Mouse (Mus musculus): ENCODE results near the gene Nphp1. TPM values are rescaled to one million over a fixed set of nuclear protein-coding genes. Genes with fewer than 3 reads are reported as not detected.

The Nphp1 gene
- polyA plus RNA-seq, 1 experiment from 2014 or later: 34.2 TPM

DNA sequence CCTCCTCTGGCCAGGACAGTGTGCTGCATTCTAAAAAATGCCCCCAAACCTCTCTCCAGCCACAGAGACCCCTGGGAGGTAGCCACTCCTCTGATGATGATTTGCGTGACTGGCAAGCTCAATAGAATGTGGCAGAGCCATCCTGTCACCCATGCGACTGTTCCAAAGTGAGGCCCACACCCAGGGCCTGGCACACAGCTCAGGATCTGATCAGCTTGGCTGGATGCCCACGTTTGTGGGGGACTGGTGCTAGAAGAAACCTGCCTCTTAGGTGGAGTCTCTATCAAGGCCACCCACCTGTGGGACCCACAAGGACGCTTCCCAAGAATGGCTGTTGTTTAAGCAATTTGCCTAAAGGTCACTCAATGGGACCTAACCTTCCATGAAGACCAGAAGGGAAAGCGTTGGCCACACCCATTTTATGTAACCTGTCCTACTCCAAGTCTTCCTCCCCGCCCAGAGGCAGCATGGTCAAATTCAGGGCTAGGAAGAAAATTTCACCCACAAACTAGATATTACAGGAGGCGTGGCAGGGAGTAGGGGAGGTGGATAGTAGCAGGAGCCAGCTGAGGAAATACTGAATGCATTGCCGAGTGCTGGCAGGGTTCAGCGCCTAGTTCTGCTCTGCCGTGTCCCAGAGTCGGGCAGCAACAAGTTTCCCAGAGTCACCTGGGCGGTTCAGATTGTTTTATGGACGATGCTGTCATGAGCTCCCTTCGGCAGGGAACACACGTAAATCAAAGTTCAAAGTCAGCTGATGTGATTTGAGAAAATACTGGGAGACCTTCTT, 59.8 kb downstream of the Nphp1 start:
- Histone ChIP-seq H3K4me3 (ENCODE audit: low read depth, low read length) (no peak overlapping the region), H3K9me3 (replicated peaks; ENCODE audit: control insufficient read depth, low read length) (no peaks in the 10 kb centered on the region), H3K27me3 (ENCODE audit: control insufficient read depth, insufficient read depth, low read length) (peaks cover 11% of the 10 kb centered on the region), H3K9ac (replicated peaks; ENCODE audit: low read length) (no peak overlapping the region), H3K4me2 (ENCODE audit: low read depth, low read length) (no peak overlapping the region), H3K36me3 (replicated peaks; ENCODE audit: control insufficient read depth, insufficient read depth, low read depth, low read length) (no peaks in the 10 kb centered on the region), H3K4me1 (ENCODE audit: control insufficient read depth, insufficient read depth, low read length) (no peaks in the 10 kb centered on the region), H3K27ac (replicated peaks; ENCODE audit: low read depth, low read length) (no peak overlapping the region)
- no peak for DNase-seq (ENCODE audit: low spot score)
- no peak for ATAC-seq (replicated peaks; ENCODE audit: insufficient number of reproducible peaks, low FRiP score, low TSS enrichment, low read depth)
- WGBS: 32% methylated on average over 15 of the region's 15 CpGs

DNA sequence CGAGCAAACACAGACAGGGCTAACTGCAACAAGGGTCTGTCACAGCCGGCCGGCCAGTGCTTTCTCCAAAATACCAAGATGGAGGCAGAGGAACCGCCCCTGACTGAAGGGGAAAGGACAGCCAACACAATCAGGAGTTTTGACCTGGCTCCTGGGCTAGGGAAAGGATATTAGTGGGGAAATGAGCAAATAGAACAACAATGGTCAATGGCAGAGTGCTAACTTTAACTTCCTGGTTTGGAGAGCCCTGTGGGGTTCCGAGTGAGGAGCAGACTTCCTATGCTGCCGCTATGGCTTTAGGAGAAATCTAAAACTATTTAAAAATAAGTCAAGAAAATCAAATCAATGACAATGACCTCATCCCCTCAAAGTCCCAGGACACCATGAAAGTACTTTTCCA, 60.6 kb downstream of the Nphp1 start:
- ATAC-seq (replicated peaks; ENCODE audit: insufficient number of reproducible peaks, low FRiP score, low TSS enrichment, low read depth) (no peak), DNase-seq (ENCODE audit: low spot score) (no peak)
- Histone ChIP-seq H3K27ac (replicated peaks; ENCODE audit: low read depth, low read length) (no peak overlapping the region), H3K36me3 (replicated peaks; ENCODE audit: control insufficient read depth, insufficient read depth, low read depth, low read length) (no peaks in the 10 kb centered on the region), H3K4me1 (ENCODE audit: control insufficient read depth, insufficient read depth, low read length) (no peaks in the 10 kb centered on the region; the same call in 1 of the 2 replicates), H3K4me2 (ENCODE audit: low read depth, low read length) (no peak overlapping the region), H3K4me3 (ENCODE audit: low read depth, low read length) (no peak overlapping the region), H3K9me3 (replicated peaks; ENCODE audit: control insufficient read depth, low read length) (no peaks in the 10 kb centered on the region), H3K9ac (replicated peaks; ENCODE audit: low read length) (no peak overlapping the region), H3K27me3 (ENCODE audit: control insufficient read depth, insufficient read depth, low read length) (peaks cover 11% of the 10 kb centered on the region)
- 72% methylated on average over 6 of the region's 6 CpGs for WGBS

DNA sequence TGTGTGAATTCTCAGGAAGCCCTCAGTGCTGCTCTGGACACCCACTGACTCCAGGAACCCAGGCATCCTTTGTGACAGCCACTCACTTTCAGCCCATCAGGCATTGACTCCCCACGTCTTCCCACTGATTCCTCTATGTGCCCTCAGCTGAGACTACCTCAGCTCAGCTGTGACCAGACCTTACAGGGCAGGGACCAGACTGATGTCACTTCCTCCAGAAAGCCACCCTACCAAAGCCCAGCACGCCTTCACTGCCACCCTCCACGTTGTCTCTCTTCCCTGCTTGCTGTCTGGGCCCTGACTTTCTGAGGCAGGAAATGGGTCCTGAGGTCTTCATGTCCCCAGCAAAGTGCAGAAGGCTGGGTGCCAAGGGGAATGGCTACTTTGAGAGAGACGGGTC, 65.5 kb downstream of the Nphp1 start:
- DNase-seq (ENCODE audit: low spot score) (no peak), ATAC-seq (replicated peaks; ENCODE audit: insufficient number of reproducible peaks, low FRiP score, low TSS enrichment, low read depth) (no peak)
- no peak overlapping the region for H3K4me3 ChIP-seq (ENCODE audit: low read depth, low read length)
- no peaks in the 10 kb centered on the region; the same call in 1 of the 2 replicates for H3K4me1 ChIP-seq (ENCODE audit: control insufficient read depth, insufficient read depth, low read length)
- no peak overlapping the region for H3K27ac ChIP-seq (replicated peaks; ENCODE audit: low read depth, low read length)
- H3K9ac ChIP-seq (replicated peaks; ENCODE audit: low read length): no peak overlapping the region
- H3K9me3 ChIP-seq (replicated peaks; ENCODE audit: control insufficient read depth, low read length): no peaks in the 10 kb centered on the region
- WGBS: 65% methylated on average over 4 of the region's 4 CpGs
- 0 out of 2 replicates have a peak, but pooled peaks cover 2% of the 10 kb centered on the region for H3K27me3 ChIP-seq (ENCODE audit: control insufficient read depth, insufficient read depth, low read length)
- H3K4me2 ChIP-seq (ENCODE audit: low read depth, low read length): no peak overlapping the region
- H3K36me3 ChIP-seq (replicated peaks; ENCODE audit: control insufficient read depth, insufficient read depth, low read depth, low read length): no peaks in the 10 kb centered on the region

DNA sequence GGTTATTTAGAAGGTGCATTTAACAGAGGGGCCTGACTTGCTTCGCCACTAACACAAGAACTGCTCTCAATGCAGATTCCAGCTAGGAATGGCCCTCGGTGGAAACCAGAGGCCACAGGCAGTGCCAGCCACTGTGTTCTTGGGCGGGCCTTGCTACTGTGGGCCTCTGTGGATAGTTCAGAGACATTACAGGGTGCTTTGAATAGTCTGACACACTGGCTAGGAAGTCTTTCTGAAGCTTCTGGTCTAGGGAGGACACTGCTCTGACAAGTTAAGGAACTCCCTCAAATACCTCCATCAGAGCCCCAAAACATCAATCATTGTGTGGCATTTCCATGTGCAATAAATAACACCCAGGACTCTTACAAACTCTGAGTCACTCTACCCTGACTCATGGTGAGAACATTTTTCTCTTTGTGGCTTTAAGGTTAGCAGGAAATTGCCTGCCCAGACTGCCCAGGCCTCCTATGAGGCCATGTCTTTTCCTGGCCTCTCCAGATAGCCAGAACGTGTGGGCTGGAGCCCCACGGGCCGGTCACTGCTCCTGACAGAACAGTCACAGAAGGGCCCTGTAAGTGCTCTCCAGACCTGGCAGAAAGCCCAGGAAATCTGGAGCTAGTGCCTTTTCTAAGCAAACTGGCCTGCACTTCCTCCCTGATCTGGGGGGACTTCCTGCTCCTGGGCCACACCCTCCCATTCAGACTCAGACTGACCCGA, 66.4 kb downstream of the Nphp1 start:
- Histone ChIP-seq H3K27ac (replicated peaks; ENCODE audit: low read depth, low read length) (no peak overlapping the region), H3K4me2 (ENCODE audit: low read depth, low read length) (no peak overlapping the region), H3K9ac (replicated peaks; ENCODE audit: low read length) (no peak overlapping the region), H3K9me3 (replicated peaks; ENCODE audit: control insufficient read depth, low read length) (no peaks in the 10 kb centered on the region), H3K4me3 (ENCODE audit: low read depth, low read length) (no peak overlapping the region), H3K27me3 (ENCODE audit: control insufficient read depth, insufficient read depth, low read length) (no peaks in the 10 kb centered on the region), H3K36me3 (replicated peaks; ENCODE audit: control insufficient read depth, insufficient read depth, low read depth, low read length) (no peaks in the 10 kb centered on the region), H3K4me1 (ENCODE audit: control insufficient read depth, insufficient read depth, low read length) (no peaks in the 10 kb centered on the region; the same call in 1 of the 2 replicates)
- DNase-seq (ENCODE audit: low spot score): no peak
- ATAC-seq (replicated peaks; ENCODE audit: insufficient number of reproducible peaks, low FRiP score, low TSS enrichment, low read depth): no peak
- WGBS: 69% methylated on average over 7 of the region's 7 CpGs

DNA sequence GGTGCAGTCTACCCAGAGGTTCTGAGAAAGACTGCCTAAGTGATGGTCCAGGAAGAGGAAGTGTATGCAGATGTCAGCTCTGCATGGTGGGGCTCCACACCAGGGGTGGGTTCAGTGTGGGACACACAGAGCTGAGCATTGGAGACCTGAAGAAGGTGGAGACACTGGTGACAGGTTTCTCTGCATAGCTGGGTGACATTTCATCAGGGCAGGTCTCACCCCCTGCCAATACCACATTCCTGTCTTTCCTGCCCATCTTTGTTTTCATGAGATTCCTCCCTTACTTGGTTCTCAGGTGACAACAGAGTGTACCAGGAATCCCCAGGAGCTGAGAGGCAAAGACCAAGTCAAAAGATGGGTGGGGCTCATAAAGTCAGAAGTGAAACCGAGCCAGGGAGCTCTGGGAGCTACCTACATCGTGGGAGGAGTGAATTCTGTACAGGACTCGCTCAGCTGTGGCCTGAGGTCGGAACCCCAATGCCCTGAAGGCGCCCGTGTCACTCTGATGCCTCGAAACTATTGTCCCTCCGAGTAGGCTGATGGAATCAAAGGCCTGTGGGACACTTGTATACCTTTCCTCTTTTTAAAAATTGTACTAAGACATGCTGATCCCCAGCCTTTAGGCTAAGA, 69.7 kb downstream of the Nphp1 start:
- Histone ChIP-seq H3K4me1 (ENCODE audit: control insufficient read depth, insufficient read depth, low read length) (peaks cover 4% of the 10 kb centered on the region), H3K4me2 (ENCODE audit: low read depth, low read length) (no peak overlapping the region), H3K36me3 (replicated peaks; ENCODE audit: control insufficient read depth, insufficient read depth, low read depth, low read length) (no peaks in the 10 kb centered on the region), H3K4me3 (ENCODE audit: low read depth, low read length) (no peak overlapping the region), H3K9ac (replicated peaks; ENCODE audit: low read length) (no peak overlapping the region), H3K27ac (replicated peaks; ENCODE audit: low read depth, low read length) (no peak overlapping the region), H3K27me3 (ENCODE audit: control insufficient read depth, insufficient read depth, low read length) (no peaks in the 10 kb centered on the region), H3K9me3 (replicated peaks; ENCODE audit: control insufficient read depth, low read length) (no peaks in the 10 kb centered on the region)
- ATAC-seq (replicated peaks; ENCODE audit: insufficient number of reproducible peaks, low FRiP score, low TSS enrichment, low read depth) (no peak), DNase-seq (ENCODE audit: low spot score) (no peak)
- 62% methylated on average over 8 of the region's 8 CpGs for WGBS

DNA sequence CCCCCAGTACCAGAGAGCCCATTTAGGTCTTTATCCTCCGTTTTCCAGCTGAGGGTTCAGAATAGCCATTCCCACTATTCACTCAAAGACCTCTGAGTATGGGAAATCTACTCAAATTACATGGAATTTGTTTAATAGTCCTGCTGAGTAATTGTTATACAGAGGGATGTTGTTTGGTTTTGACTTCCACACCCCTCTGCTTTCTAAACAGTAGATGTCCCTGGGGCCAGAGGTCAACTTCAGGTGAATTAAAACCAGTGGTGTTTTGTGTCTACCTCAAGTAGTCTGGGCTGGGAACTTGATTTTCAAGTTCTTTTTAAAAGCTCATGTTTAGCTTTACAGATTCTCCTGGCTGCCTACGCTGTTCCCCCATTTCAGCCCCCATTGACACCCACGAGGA, 74.0 kb downstream of the Nphp1 start:
- ATAC-seq (replicated peaks; ENCODE audit: insufficient number of reproducible peaks, low FRiP score, low TSS enrichment, low read depth) (no peak), DNase-seq (ENCODE audit: low spot score) (peak; percentile 32)
- H3K27me3 ChIP-seq (ENCODE audit: control insufficient read depth, insufficient read depth, low read length): no peaks in the 10 kb centered on the region
- WGBS: 42% methylated on average over 3 of the region's 3 CpGs
- no peaks in the 10 kb centered on the region for H3K36me3 ChIP-seq (replicated peaks; ENCODE audit: control insufficient read depth, insufficient read depth, low read depth, low read length)
- no peak overlapping the region for H3K27ac ChIP-seq (replicated peaks; ENCODE audit: low read depth, low read length)
- no peak overlapping the region for H3K4me2 ChIP-seq (ENCODE audit: low read depth, low read length)
- no peak overlapping the region for H3K9ac ChIP-seq (replicated peaks; ENCODE audit: low read length)
- H3K9me3 ChIP-seq (replicated peaks; ENCODE audit: control insufficient read depth, low read length): no peaks in the 10 kb centered on the region
- peaks cover 4% of the 10 kb centered on the region for H3K4me1 ChIP-seq (ENCODE audit: control insufficient read depth, insufficient read depth, low read length)
- H3K4me3 ChIP-seq (ENCODE audit: low read depth, low read length): no peak overlapping the region

DNA sequence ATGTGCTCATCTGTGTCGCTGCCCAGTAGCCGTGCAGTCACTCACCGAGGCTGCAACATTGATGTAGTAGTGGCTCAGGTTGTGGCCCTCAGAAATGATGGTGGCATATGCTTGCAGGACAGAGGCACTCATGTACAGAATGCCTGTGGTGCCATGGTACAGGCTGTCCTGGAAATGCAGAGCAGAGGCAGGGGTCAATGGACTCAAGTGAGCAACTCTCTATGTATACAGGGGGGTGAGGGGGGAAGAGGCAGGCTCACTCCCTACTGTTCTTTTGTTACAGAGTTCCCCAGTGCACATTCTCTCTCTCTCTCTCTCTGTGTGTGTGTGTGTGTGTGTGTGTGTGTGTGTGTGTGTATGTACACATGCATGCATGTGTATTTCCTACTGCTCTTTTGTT, 79.9 kb downstream of the Nphp1 start:
- WGBS: 74% methylated on average over 3 of the region's 3 CpGs

DNA sequence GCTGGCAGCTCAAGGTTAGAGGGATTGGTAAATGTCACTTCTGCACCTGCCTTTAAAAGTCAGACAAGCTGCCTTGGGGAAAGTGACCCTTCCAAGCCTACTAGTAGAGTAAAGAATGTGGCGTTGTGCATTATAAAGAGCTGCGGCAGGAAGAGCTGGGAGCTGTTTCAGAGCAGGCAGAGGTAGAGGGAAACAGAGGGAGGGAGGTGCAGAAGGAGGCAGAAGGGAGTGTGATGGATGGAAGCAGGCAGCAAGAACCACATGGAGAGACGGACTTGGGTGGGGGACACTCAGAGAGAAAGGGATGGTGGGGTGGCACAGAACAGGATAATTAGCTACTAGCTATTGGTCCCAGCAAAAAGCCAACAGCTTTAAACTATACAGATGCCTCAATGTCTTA, 80.6 kb downstream of the Nphp1 start:
- Histone ChIP-seq H3K9me3 (replicated peaks; ENCODE audit: control insufficient read depth, low read length) (no peaks in the 10 kb centered on the region), H3K36me3 (replicated peaks; ENCODE audit: control insufficient read depth, insufficient read depth, low read depth, low read length) (no peaks in the 10 kb centered on the region), H3K27ac (replicated peaks; ENCODE audit: low read depth, low read length) (no peak overlapping the region), H3K4me2 (ENCODE audit: low read depth, low read length) (no peak overlapping the region), H3K4me3 (ENCODE audit: low read depth, low read length) (no peak overlapping the region), H3K9ac (replicated peaks; ENCODE audit: low read length) (no peak overlapping the region), H3K27me3 (ENCODE audit: control insufficient read depth, insufficient read depth, low read length) (no peaks in the 10 kb centered on the region), H3K4me1 (ENCODE audit: control insufficient read depth, insufficient read depth, low read length) (no peaks in the 10 kb centered on the region)
- 31% methylated on average over 3 of the region's 3 CpGs for WGBS
- DNase-seq (ENCODE audit: low spot score) (no peak), ATAC-seq (replicated peaks; ENCODE audit: insufficient number of reproducible peaks, low FRiP score, low TSS enrichment, low read depth) (no peak)

More for the DNA sequence above, 79.9 kb downstream of the Nphp1 start:
- Histone ChIP-seq H3K9me3 (replicated peaks; ENCODE audit: control insufficient read depth, low read length) (no peaks in the 10 kb centered on the region), H3K4me1 (ENCODE audit: control insufficient read depth, insufficient read depth, low read length) (no peaks in the 10 kb centered on the region), H3K36me3 (replicated peaks; ENCODE audit: control insufficient read depth, insufficient read depth, low read depth, low read length) (no peaks in the 10 kb centered on the region), H3K27me3 (ENCODE audit: control insufficient read depth, insufficient read depth, low read length) (no peaks in the 10 kb centered on the region), H3K4me3 (ENCODE audit: low read depth, low read length) (no peak overlapping the region), H3K4me2 (ENCODE audit: low read depth, low read length) (no peak overlapping the region), H3K9ac (replicated peaks; ENCODE audit: low read length) (no peak overlapping the region), H3K27ac (replicated peaks; ENCODE audit: low read depth, low read length) (no peak overlapping the region)
- no peak for ATAC-seq (replicated peaks; ENCODE audit: insufficient number of reproducible peaks, low FRiP score, low TSS enrichment, low read depth)
- no peak for DNase-seq (ENCODE audit: low spot score)

Measured in embryonic facial prominence, embryonic 11.5 days (tissue).